9 mouse cellular contexts compared by ENCODE assay signal in genomic region chr2:27096341-27096981, GRCm38 (mm10). TPM values are rescaled to one million over a fixed set of nuclear protein-coding genes. Genes with fewer than 3 reads are reported as not detected.
DNase-seq lines count a peak whose midpoint lies in the region; ATAC-seq lines count a peak whose summit lies in the region.
"Had no signal": no experiment of that assay in that cellular context is flagged by ENCODE, and none has a peak within 500 bp of the region (broad histone marks: within the 10 kb centered on the region; RNA-seq: fewer than 3 reads in every experiment).

No protein-coding gene starts in this region.

- peaks cover 6% of the 10 kb centered on the region; the same call in 1 of the 2 replicates for H3K27me3 ChIP-seq in heart, embryonic 10.5 days (ENCODE audit: insufficient read depth, poor library complexity, severe bottlenecking)
- no peaks in the 10 kb centered on the region for H3K27me3 ChIP-seq in hindbrain, embryonic 16.5 days (replicated peaks; ENCODE audit: control insufficient read depth, insufficient read depth, low read length)
- H3K27me3 ChIP-seq in forebrain, embryonic 14.5 days (replicated peaks; ENCODE audit: control insufficient read depth, insufficient read depth, low read length): no peaks in the 10 kb centered on the region

- no peak overlapping the region for H3K9ac ChIP-seq in hindbrain, embryonic 16.5 days (ENCODE audit: low read depth, low read length)
- H3K9ac ChIP-seq in forebrain, embryonic 14.5 days (ENCODE audit: low read length): no peak overlapping the region

- 30% methylated on average over 13 of the region's 13 CpGs for WGBS in heart, embryonic 10.5 days
- 74% methylated on average over 13 of the region's 13 CpGs for WGBS in hindbrain, embryonic 16.5 days
- 78% methylated on average over 13 of the region's 13 CpGs for WGBS in forebrain, embryonic 14.5 days

- peak overlapping the region; percentile 1; the same call in 1 of the 2 replicates for H3K4me3 ChIP-seq in heart, embryonic 10.5 days
- no peak overlapping the region for H3K4me3 ChIP-seq in hindbrain, embryonic 16.5 days (ENCODE audit: low read length)
- H3K4me3 ChIP-seq in forebrain, embryonic 14.5 days (ENCODE audit: low read depth, low read length): no peak overlapping the region

- H3K27ac ChIP-seq in heart, embryonic 10.5 days: peak overlapping the region; percentile 86
- H3K27ac ChIP-seq in hindbrain, embryonic 16.5 days (ENCODE audit: low read depth, low read length): peak overlapping the region; percentile 21; the same call in 1 of the 2 replicates
- no peak overlapping the region for H3K27ac ChIP-seq in forebrain, embryonic 14.5 days (ENCODE audit: low read depth, low read length)
- H3K27ac ChIP-seq: macrophage had no signal

- peaks cover 45% of the 10 kb centered on the region for H3K4me1 ChIP-seq in heart, embryonic 10.5 days
- H3K4me1 ChIP-seq in hindbrain, embryonic 16.5 days (ENCODE audit: control insufficient read depth, insufficient read depth, low read depth, low read length): peaks cover 14% of the 10 kb centered on the region
- H3K4me1 ChIP-seq in forebrain, embryonic 14.5 days (ENCODE audit: control insufficient read depth, insufficient read depth, low read length): peaks cover 8% of the 10 kb centered on the region

- ATAC-seq in hindbrain, embryonic 16.5 days: no peak
- ATAC-seq in forebrain, embryonic 14.5 days: no peak

- DNase-seq in heart, embryonic 10.5 days (ENCODE audit: low spot score): peak; percentile 80
- DNase-seq in heart, adult 9 months (ENCODE audit: low spot score in 2 of 2): no peak
- peak; percentile 50 for DNase-seq in MN1 (ENCODE audit: low spot score)
- DNase-seq in lung, postnatal 10 days: peak; percentile 81
- DNase-seq in embryo, embryonic 11 days: no peak
- no peak for DNase-seq in thymus, postnatal 10 days (ENCODE audit: low spot score in 2 of 2)
- no peak for DNase-seq in forebrain, embryonic 14.5 days (ENCODE audit: low spot score)

- peaks cover under 1% of the 10 kb centered on the region; the same call in 1 of the 2 replicates for H3K36me3 ChIP-seq in heart, embryonic 10.5 days
- H3K36me3 ChIP-seq in hindbrain, embryonic 16.5 days (ENCODE audit: control insufficient read depth, insufficient read depth, low read length): no peaks in the 10 kb centered on the region
- H3K36me3 ChIP-seq in forebrain, embryonic 14.5 days (ENCODE audit: control insufficient read depth, insufficient read depth, low read length): no peaks in the 10 kb centered on the region

- no peaks in the 10 kb centered on the region for H3K9me3 ChIP-seq in heart, embryonic 10.5 days
- no peaks in the 10 kb centered on the region for H3K9me3 ChIP-seq in hindbrain, embryonic 16.5 days (ENCODE audit: control insufficient read depth, low read length)
- H3K9me3 ChIP-seq in forebrain, embryonic 14.5 days (replicated peaks; ENCODE audit: control insufficient read depth, low read length): no peaks in the 10 kb centered on the region

- no peak overlapping the region for H3K4me2 ChIP-seq in hindbrain, embryonic 16.5 days (ENCODE audit: low read length)
- H3K4me2 ChIP-seq in forebrain, embryonic 14.5 days (ENCODE audit: low read length): no peak overlapping the region

RNA-seq across cellular contexts. Expression of gene Adamtsl2, which starts 17.3 kb away (rescaled TPM):
- 9.7 and 13.5 TPM in 2 replicates for polyA plus RNA-seq in heart, embryonic 10.5 days (2016; fragmentation: Nextera tagmentation; extraction: Ambion mirVana)
- 9.6 and 11.8 TPM in 2 replicates for polyA plus RNA-seq in hindbrain, embryonic 16.5 days (2015; fragmentation: Nextera tagmentation; extraction: Ambion mirVana)
- 10.4 TPM in 2 replicates for polyA plus RNA-seq in forebrain, embryonic 14.5 days (2014; fragmentation: Nextera tagmentation; extraction: Ambion mirVana)
- polyA plus RNA-seq: macrophage had no signal

RNA-seq across cellular contexts. Expression of gene Mymk, which starts 24.5 kb away (rescaled TPM):
- polyA plus RNA-seq in heart, embryonic 10.5 days (2016; fragmentation: Nextera tagmentation; extraction: Ambion mirVana): 0.09 TPM in 1 of 2 replicates, not detected in the other
- polyA plus RNA-seq in hindbrain, embryonic 16.5 days (2015; fragmentation: Nextera tagmentation; extraction: Ambion mirVana): 0.21 and 3.5 TPM in 2 replicates
- not detected in 2 replicates for polyA plus RNA-seq in forebrain, embryonic 14.5 days (2014; fragmentation: Nextera tagmentation; extraction: Ambion mirVana)
- polyA plus RNA-seq: macrophage had no signal

RNA-seq across cellular contexts. Expression of gene Fam163b, which starts 45.8 kb away (rescaled TPM):
- polyA plus RNA-seq in heart, embryonic 10.5 days (2016; fragmentation: Nextera tagmentation; extraction: Ambion mirVana): 0.25 and 0.39 TPM in 2 replicates
- polyA plus RNA-seq in hindbrain, embryonic 16.5 days (2015; fragmentation: Nextera tagmentation; extraction: Ambion mirVana): 10.2 and 10.3 TPM in 2 replicates
- polyA plus RNA-seq in forebrain, embryonic 14.5 days (2014; fragmentation: Nextera tagmentation; extraction: Ambion mirVana): 2.4 and 3.2 TPM in 2 replicates
- polyA plus RNA-seq: macrophage had no signal

Comparison
In these comparisons a context has a peak if more than half of its experiments do, and no peak if none do; other contexts are left out.
1. DNase-seq: peak in heart, embryonic 10.5 days (single experiment), MN1 (single experiment) and lung, postnatal 10 days (single experiment); none in heart, adult 9 months (0 of 2), embryo, embryonic 11 days (single experiment), thymus, postnatal 10 days (0 of 2) and forebrain, embryonic 14.5 days (single experiment).